Mouse (Mus musculus) limb, embryonic 14.5 days (tissue): ENCODE data around the gene Gm10570. TPM values are rescaled to one million over a fixed set of nuclear protein-coding genes. Genes with fewer than 3 reads are reported as not detected.

Experiments
- ATAC-seq: fragments of 200-750 bp; cut with Nextera tagmentation; 2 replicates; pipeline ENCODE4 v1.8.0; 2017; ENCODE audit warnings: low read depth, moderate number of reproducible peaks, moderate TSS enrichment; ENCODE audit not compliant: low FRiP score
- DNase-seq: peaks from one replicate; pipeline ENCODE4 v3.0.0-alpha.2; 2015; ENCODE audit warnings: low spot score
- H3K27ac ChIP-seq: fragments of 300-500 bp; sonication (generic); replicated peaks from 2 replicates; pipeline ENCODE4 v1.5.1; 2014; ENCODE audit warnings: low read depth, mild to moderate bottlenecking, low read length, moderate library complexity, mixed read lengths
- H3K27me3 ChIP-seq: fragments of 300-500 bp; sonication (generic); 2 replicates; pipeline ENCODE4 v1.6.1; 2014; ENCODE audit warnings: low read length, mixed read lengths; ENCODE audit not compliant: control insufficient read depth, insufficient read depth
- H3K36me3 ChIP-seq: fragments of 300-500 bp; sonication (generic); 2 replicates; pipeline ENCODE4 v1.6.1; 2014; ENCODE audit warnings: mild to moderate bottlenecking, low read length, moderate library complexity, mixed read lengths; ENCODE audit not compliant: control insufficient read depth, insufficient read depth
- H3K4me1 ChIP-seq: fragments of 300-500 bp; sonication (generic); 2 replicates; pipeline ENCODE4 v1.6.1; 2014; ENCODE audit warnings: antibody characterized with exemption, low read length, mixed read lengths; ENCODE audit not compliant: control insufficient read depth, insufficient read depth
- H3K4me2 ChIP-seq: fragments of 300-500 bp; sonication (generic); replicated peaks from 2 replicates; pipeline ENCODE4 v1.6.1; 2014; ENCODE audit warnings: low read depth, mild to moderate bottlenecking, low read length, moderate library complexity; ENCODE audit not compliant: severe bottlenecking
- H3K4me3 ChIP-seq: fragments of 300-500 bp; sonication (generic); replicated peaks from 2 replicates; pipeline ENCODE4 v1.5.1; 2014; ENCODE audit warnings: low read length
- H3K9ac ChIP-seq: fragments of 300-500 bp; sonication (generic); 2 replicates; pipeline ENCODE4 v1.6.1; 2014; ENCODE audit warnings: mild to moderate bottlenecking, low read depth, low read length, moderate library complexity; ENCODE audit not compliant: severe bottlenecking
- H3K9me3 ChIP-seq: fragments of 300-500 bp; sonication (generic); 2 replicates; pipeline ENCODE4 v1.6.1; 2016; ENCODE audit warnings: low read length; ENCODE audit not compliant: control insufficient read depth
- POLR2A ChIP-seq: fragments of 200-500 bp; IDR thresholded peaks from 2 replicates; pipeline ENCODE4 v1.8.0; 2012; ENCODE audit warnings: inconsistent platforms, mild to moderate bottlenecking, moderate library complexity, borderline replicate concordance; ENCODE audit not compliant: insufficient read depth, insufficient read length; ENCODE audit errors: extremely low read depth
- WGBS: fragments of 180-500 bp; shearing (Covaris S2); extraction: QIAGEN DNeasy Blood & Tissue Kit; methylation state at CpG from one replicate; pipeline ENCODE4 v1.1.7; 2014; 5-methylcytosine and 5-hydroxymethylcytosine counted together
- polyA plus RNA-seq, 2 experiments: library from polyadenylated mRNA; depleted of rRNA in 1 of 2; stranded (reverse) in 1 of 2; unstranded in 1 of 2; fragments of >200 nt; fragmentation: Nextera tagmentation in 1 of 2; extraction: Ambion mirVana in 1 of 2; gene quantifications; 2 replicates each; pipeline versions ENCODE4 v1.2.1 to v1.2.3; 2012 to 2014

Gm10570 gene
- polyA plus RNA-seq, 2 experiments, result 0.30 TPM; not detected in 1

GRCm38 (mm10) chr4:130297123-130297529, 11.3 kb downstream of the Gm10570 start:
- no peak for TF ChIP-seq POLR2A
- ATAC-seq, result no peak
- H3K36me3 ChIP-seq, result no peaks in the 10 kb centered on the region
- no peak overlapping the region for H3K27ac ChIP-seq
- no peak overlapping the region for H3K4me2 ChIP-seq
- no peak for DNase-seq
- 26% methylated on average over 13 of the region's 13 CpGs for whole genome bisulfite sequencing
- H3K9me3 ChIP-seq, result no peaks in the 10 kb centered on the region
- no peak overlapping the region for H3K4me3 ChIP-seq
- no peaks in the 10 kb centered on the region for H3K4me1 ChIP-seq
- no peaks in the 10 kb centered on the region for H3K27me3 ChIP-seq
- no peak overlapping the region for H3K9ac ChIP-seq

- no peaks in the 10 kb centered on the region for H3K4me1 ChIP-seq
- TF ChIP-seq POLR2A, result no peak
- no peak for DNase-seq
- no peak overlapping the region for H3K4me3 ChIP-seq
- H3K4me2 ChIP-seq, result no peak overlapping the region
- no peaks in the 10 kb centered on the region for H3K36me3 ChIP-seq
- H3K27me3 ChIP-seq, result no peaks in the 10 kb centered on the region
- no peak for ATAC-seq
- H3K9me3 ChIP-seq, result no peaks in the 10 kb centered on the region
- H3K9ac ChIP-seq, result no peak overlapping the region
- WGBS, result 83% methylated on average over 13 of the region's 13 CpGs
- H3K27ac ChIP-seq, result no peak overlapping the region
Observed at GRCm38 (mm10) chr4:130296243-130296965, 12.1 kb downstream of the Gm10570 start.

DNA sequence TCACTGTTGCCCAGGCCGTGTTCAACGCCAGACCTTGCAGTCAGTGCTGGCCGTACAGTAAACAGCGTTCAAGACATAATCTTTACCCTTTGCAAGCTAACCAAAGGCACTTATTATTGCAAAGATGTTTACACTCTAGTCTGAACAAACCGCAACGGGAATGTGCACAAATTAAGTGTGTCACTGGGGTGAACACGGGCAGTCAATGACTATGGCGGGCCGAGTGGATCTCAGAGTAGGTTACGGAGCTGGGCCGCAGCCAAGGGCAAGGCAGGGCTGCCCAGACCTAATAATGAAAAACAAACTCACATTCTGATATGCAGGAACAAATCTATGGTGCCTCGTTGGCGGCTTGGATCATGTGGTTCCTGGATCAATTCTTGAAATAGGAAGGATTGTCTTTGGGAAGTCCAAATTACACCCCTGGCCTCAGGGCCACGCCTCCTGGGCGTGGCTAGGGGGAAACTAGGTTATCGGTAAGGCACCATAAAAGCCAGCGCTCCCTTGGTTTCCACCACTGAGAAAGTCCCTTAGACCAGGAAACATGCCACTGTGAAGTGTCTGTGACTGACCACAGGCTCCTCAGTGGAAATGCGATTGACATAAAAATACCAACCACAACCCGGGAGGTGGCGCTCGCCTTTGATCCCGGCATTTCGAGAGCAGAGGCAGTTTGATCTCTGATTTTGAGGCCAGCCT, 13.3 kb downstream of the Gm10570 start:
- TF ChIP-seq POLR2A, result no peak
- no peak overlapping the region for H3K27ac ChIP-seq
- H3K27me3 ChIP-seq, result no peaks in the 10 kb centered on the region
- H3K36me3 ChIP-seq, result no peaks in the 10 kb centered on the region
- no peak overlapping the region for H3K4me2 ChIP-seq
- 44% methylated on average over 23 of the region's 23 CpGs for WGBS
- DNase-seq (no peak), ATAC-seq (no peak)
- no peaks in the 10 kb centered on the region for H3K9me3 ChIP-seq
- no peak overlapping the region for H3K9ac ChIP-seq
- H3K4me3 ChIP-seq, result no peak overlapping the region
- H3K4me1 ChIP-seq, result no peaks in the 10 kb centered on the region

- H3K27ac ChIP-seq, result no peak overlapping the region
- 85% methylated on average over 8 of the region's 8 CpGs for WGBS
Observed at GRCm38 (mm10) chr4:130294513-130294912, 14.0 kb downstream of the Gm10570 start.

GRCm38 (mm10) chr4:130292271-130292670, 16.2 kb downstream of the Gm10570 start:
- TF ChIP-seq POLR2A, result no peak
- Histone ChIP-seq H3K4me3 (no peak overlapping the region), H3K36me3 (no peaks in the 10 kb centered on the region), H3K9ac (no peak overlapping the region), H3K4me2 (no peak overlapping the region), H3K4me1 (no peaks in the 10 kb centered on the region), H3K27me3 (no peaks in the 10 kb centered on the region), H3K27ac (no peak overlapping the region), H3K9me3 (no peaks in the 10 kb centered on the region)
- WGBS, result 3% methylated on average over 4 of the region's 4 CpGs
- peak; percentile 44; the same call in 1 of the 2 replicates for ATAC-seq
- DNase-seq, result peak; percentile 89

More at GRCm38 (mm10) chr4:130294513-130294912, 14.0 kb downstream of the Gm10570 start:
- H3K9me3 ChIP-seq, result no peaks in the 10 kb centered on the region
- no peak overlapping the region for H3K4me2 ChIP-seq
- no peak overlapping the region for H3K9ac ChIP-seq
- no peaks in the 10 kb centered on the region for H3K27me3 ChIP-seq
- no peak overlapping the region for H3K4me3 ChIP-seq
- no peaks in the 10 kb centered on the region for H3K4me1 ChIP-seq
- no peak for TF ChIP-seq POLR2A
- ATAC-seq (no peak), DNase-seq (no peak)
- no peaks in the 10 kb centered on the region for H3K36me3 ChIP-seq
